Mouse (Mus musculus) gastrocnemius, postnatal 25 days (tissue): ENCODE data around the gene Ubtf. TPM values are rescaled to one million over a fixed set of nuclear protein-coding genes. Genes with fewer than 3 reads are reported as not detected.

Source experiments
- DNase-seq: peaks from one replicate; pipeline ENCODE4 v3.0.0; 2022
- total RNA-seq, 2 experiments: library from RNA; stranded (reverse); gene quantifications; 1 replicate in 1 of 2; 2 replicates in 1 of 2; pipeline ENCODE4 v1.2.3; 2021

Gene Ubtf
- total RNA-seq, 2 experiments from 2014 or later: 36.6 to 37.8 TPM

DNA sequence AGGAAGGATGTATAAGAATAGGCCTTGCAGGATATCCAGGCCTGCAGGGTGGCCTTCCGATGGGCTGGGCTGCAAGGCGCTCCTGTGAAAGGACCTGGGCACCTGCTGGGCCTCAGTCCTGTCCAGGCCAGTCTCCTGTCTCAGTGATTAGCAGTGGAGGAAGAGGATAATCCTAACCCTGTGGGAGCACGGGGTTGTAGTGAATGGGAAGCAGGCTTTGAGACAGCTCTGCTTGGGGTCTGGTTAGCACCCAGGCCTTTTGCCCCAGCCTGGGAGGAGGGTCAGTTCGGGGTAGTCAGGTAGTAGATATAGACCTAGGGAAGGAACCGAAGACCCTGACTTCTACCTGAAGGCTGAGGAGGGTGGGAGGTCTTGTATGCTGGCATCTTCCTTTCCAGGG lies 28.1 kb upstream of the Ubtf start:
- DNase-seq: no peak

DNA sequence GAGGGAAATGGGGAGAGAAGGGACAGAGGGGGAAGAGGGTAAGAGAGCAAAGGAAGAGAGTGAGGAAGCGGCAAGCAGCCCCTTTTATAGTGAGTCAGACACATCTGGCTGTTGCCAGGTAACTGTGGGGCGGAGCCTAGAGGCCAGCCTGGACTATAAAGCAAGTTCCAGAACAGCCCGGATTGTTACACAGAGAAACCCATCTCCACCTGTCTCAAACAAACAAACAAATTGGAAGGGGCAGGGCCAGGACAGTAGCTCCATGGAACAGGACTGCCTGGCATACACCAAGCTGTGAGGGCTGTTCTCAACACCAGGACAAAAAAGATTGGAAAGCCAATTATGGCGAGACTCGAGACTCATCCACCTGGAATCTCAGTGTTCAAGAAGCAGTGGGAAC lies 27.4 kb upstream of the Ubtf start:
- DNase-seq: no peak

DNA sequence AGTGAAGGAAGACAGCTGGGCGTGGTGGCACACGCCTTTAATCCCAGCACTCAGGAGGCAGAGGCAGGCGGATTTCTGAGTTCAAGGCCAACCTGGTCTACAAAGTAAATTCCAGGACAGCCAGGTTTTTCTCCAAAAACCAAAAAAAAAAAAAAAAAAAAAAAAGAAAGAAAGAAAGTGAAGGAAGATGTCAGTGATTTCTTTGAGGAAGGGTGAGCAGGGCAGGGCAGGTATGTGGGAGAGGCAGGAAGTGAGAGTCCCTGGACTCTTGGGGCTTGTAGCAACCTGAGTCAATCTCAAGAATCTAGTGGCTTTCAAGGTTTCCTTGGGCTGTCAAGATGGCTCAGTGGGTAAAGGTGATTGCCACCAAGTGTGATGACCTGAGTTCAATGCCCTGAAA lies 24.9 kb upstream of the Ubtf start:
- DNase-seq: no peak

DNA sequence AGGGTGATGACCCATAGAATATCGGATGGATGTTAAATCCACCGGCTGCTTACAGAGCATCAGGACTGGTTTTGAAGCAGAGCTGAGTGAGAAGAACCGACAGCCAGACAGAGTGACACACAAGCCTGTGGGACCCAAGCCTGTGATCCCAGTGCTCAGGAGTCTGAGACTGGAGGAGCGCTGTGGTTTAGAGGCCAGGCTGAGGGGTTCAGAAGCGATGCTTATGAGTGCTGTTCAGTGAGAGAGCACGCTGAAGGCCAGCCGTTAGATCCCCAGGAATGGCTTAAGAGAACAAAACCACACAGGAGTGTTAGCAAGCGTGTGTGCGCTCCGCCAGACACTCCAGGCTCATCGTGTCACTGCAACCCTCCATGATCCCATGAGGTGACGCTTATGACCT lies 23.2 kb upstream of the Ubtf start:
- no peak for DNase-seq

DNA sequence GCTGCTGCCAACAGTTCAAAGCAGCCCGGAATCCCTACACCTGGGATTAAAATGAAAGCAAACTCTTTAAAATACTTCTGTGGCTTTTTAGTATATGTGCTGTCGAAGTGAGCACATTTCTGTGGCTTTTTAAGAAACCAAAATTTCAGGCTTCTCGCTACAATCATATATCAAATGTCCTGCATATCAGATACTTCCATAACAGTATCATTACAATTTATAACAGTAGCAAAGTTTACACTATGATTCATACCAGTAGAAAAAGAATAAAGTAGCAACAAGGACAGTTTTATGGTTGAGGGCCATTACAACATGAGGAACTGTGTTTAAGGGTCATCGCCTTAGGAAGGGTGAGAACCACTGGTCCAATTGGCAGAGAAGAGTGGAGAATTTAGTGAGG lies 21.6 kb upstream of the Ubtf start:
- DNase-seq: no peak

DNA sequence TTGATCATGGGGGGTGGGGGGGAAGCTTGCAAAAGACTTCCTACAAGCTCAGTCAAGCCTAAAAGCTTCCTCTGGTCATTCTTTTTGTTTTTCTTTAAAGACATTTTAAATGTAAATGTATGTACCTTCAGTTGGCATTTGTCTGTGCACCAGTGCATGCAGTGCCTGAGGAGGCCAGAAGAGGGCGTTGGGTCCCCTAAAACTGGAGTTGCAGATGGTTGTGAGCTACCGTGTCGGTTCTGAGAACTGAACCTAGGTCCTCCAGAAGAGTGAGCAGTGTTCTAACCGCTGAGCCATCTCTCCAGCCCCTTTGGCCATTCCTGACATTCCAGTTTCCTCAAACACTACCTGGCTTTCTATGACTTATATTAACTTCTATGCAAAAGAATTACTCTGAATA lies 20.1 kb upstream of the Ubtf start:
- no peak for DNase-seq

DNA sequence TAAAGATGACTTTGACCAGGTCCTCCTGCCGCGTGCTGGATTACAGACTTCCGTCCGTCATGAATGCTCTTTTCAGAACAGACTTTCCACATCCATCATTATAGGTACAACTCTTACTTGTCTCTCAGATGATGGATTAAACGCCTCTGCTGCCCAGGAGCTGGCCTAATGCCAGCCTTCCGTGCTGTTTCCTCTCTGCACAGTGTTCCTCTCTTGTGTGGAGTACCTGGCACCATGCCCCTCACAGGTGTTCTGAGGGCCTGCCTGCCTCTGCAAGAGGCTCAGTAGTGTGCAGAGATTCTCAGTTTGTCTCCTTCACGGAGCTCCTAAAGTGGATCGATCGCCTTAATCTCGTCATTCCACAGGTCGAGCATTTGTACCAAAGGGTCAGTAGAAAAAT lies 19.7 kb upstream of the Ubtf start:
- no peak for DNase-seq

DNA sequence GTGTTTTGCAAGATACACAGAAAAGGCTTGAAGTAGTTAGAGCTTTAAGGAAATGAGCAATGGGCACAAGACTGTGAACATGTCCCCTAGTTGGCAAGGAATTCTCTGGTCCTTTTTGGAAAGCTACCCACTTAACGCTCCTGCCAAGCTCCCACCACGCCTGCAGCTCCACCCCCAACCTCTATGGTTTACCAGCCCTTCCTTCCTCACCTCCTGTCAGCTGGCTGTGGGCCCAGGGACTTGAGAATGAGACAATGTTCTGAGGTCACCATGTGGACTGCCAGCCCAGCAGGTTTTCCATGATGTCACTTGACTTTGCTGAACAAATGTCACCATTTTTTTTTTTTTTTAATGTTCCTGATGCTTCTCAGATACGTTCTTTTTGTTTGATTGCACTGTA lies 19.0 kb upstream of the Ubtf start:
- peak; percentile 55 for DNase-seq

DNA sequence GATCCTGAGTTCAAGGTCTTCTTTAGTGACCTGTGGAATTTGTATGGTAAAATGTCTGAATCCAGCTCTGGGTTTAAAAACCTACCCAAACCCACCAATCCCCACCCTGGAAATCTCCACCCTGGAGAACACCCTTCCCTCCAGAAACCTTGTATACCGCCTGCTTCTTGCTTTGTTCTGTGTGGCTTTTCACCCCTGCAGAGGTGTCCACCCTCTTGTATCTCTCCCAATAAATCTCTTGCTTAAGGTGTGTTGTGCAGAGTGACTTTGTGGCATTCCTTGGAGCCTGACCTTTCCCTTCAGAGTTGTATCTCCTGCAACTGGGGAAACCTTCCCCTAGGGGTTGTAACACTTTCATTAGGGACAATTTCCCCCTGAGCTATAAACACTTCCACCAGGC lies 18.4 kb upstream of the Ubtf start:
- no peak for DNase-seq

DNA sequence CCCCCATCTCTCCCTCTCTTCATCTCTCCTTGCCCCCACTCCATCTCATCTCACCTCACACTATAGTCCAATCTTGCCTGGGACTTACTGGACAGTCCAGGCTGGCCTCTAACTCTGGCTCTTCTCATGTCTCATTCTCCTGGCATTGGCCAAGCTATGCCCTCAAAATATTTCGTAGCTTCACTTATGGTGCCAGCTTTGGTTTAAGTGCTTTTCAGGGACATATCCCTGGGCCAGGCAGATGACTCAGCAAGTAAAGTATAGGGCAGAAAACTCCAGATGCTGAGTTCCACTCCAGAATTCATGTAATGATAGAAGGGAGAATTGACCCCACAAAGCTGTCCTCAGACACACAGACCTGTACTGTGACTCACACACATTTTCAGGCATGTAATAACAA lies 16.6 kb upstream of the Ubtf start:
- no peak for DNase-seq

DNA sequence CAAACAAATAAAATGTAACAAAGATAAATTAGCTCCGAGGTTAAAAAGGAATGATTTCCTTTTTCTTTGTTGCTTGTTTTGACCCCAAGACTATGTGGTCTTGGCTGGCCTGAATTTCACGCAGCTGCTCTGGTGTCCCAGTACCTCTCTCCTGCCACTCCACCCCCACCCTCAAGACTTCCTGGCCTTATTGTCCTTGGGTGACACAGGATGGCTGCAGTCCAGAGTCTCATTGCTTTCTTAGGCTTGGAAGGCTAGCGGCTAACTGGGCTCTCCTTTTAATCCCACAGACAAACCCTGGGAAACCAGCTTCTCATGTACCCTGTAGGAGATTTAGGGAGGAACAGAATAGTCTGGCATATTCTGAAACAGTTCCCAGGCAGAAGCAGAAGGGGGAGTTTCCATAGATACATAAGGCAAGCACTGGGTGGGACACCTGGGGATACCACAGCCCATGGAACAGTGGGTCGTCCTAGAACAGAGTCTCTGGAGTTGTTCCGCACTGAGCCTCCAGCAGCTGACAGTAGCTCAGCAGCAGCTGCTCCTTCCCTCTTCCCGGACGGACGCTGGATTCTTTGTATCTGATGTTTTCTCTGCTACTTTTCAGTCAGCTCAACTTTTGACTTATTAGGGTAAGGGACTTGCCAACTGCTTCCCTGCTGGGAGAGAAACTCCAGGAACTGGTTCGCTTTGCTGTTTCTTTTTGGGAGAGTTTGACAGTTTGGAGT lies 15.6 kb upstream of the Ubtf start:
- DNase-seq: peak; percentile 35

DNA sequence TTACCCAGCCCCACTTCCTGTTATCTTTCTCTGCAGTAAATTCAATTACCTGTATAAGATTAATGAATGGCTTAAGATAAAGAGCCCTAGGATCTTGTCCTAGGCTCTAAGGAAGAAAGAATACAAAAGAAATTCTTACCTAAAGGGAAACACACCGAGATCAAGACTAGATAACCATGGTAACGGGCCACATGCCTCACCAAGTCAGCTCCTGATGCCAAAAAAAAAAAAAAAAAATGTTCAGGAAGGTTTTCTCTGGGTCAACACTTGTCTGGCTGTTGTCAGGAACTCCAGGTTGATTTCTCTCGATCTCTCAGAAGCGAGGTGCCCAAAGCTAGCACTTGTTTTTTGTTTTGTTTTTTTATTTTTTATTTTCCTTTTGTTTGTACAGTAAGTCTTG lies 14.5 kb upstream of the Ubtf start:
- DNase-seq: no peak

DNA sequence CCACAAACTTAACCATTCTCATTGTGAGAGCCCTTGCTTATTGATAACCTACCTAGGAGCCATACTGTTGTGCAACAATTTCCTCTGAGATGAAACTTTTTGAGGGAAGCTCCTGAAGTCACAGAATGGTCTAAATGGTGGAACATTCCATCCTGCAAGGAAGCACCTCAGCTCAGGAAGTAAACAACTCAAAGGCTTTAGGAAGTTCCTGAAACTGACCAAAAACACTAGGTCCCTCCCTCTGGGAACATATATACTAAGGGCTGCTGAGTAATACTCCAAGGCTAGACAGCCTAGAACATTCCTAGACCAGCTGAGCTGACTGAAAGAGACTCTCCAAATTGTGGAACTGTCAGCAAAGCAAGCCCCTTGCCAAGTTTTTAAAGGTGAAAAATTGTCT lies 13.5 kb upstream of the Ubtf start:
- DNase-seq: no peak

DNA sequence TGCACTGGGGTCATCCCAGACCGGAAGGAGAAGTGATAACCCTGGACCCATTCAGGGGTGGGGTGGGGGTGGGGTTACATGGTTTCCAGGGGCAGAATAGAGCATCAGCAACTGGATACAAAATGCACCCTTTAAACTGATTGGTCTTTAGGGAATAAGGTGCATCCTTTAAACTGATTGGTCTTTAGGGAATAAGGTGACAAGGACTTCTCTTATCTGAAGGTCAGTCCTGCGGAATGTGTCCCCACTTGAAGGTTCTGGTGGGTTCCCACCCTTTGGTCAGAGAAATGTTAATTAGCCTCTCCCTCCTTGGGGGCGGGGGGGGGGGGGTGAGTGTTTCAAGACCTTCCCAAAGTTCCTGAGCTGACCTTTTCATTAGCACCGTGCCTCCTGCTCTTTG lies 12.3 kb upstream of the Ubtf start:
- no peak for DNase-seq

DNA sequence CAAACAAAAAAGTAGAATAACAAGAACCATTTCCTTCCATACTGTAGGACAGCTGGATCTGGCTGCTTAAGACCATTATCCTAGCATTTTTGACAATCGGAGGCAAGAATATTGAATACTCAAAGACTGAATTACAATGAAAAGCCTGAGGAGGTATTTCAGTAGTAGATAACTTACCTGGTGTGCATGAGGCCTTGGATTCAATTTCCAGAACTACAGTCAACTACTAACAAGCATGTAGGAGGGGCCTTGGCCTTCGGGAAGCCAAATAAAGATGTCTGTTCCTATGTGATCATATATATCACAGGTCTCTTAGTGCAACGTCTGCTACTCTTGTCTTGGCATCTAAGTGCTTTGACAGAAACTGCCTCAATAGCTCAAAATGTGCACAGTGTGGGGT lies 10.5 kb upstream of the Ubtf start:
- DNase-seq: no peak

DNA sequence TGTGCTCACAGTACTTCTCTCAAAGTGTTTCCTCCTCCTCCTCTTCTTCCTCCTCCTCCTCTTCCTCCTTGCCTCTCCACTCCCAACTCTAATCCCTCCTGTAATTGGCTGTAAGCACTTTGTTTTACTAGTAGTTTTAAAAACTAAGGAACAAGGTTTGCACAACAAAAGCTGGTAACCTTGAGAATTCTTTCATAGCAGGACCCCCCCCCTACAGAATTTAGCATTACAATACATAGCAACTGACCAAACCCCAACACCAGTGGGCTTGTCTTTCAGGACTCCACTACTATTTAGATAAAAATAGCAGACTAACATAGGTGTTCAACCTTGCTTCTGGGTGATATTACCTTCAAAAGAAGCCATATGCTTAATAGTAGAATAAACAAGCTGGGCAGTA lies 10.0 kb upstream of the Ubtf start:
- DNase-seq: no peak

DNA sequence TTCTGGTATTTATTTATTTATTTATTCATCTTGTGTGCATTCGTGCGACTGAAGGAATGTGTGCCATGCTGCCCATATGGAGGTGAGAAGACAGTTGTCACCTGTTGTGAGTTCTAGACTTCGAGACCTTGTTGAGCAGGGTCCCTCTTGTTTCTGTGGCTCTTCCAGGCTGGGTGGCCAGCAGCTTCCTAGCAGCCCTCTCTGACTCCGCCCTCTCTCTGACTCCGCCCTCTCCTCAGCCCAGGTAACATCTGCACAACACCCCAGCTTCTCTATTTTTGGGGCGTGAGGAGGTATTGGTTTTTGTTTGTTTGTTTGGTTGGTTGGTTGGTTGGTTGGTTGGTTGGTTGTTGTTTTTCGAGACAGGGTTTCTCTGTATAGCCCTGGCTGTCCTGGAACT lies 8.3 kb upstream of the Ubtf start:
- DNase-seq: no peak

DNA sequence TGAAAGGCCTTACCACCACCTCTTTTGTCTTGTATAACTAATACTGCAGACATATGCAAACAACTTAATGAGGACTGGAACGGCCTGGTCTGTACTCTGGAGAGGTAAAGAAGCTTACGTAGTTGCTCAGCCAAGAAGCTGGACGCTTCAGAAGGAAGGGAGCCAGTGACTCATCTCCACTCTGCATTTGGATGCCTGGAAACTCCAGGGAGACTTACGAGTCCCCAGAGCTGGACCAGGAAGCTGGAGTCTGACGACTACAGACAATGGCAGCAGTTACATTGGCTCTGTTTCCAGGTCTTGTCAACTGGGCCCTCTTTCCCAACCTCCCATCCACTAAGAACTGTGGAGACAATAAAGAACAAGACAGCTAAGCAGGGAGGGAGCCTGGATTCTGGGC lies 7.7 kb upstream of the Ubtf start:
- DNase-seq: no peak

DNA sequence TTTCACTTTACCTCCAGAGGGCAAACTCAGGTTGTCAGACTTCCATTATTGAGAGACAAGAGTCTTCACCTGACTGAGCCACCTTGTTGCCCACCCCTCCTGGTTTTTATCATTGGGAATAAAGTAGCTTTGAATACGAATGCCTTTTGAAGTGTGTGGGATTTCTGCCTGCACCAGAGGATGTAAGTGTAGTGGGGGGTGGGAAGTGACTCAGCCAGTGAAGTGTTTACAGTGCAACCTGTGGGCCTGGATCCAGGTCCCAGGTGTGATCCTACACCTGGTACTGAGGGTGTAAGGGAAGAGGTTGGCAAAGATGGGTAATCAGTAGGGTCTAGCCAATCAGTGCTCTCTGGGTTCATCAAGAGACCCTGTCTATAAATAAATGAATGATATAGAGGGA lies 4.0 kb upstream of the Ubtf start:
- DNase-seq: no peak

DNA sequence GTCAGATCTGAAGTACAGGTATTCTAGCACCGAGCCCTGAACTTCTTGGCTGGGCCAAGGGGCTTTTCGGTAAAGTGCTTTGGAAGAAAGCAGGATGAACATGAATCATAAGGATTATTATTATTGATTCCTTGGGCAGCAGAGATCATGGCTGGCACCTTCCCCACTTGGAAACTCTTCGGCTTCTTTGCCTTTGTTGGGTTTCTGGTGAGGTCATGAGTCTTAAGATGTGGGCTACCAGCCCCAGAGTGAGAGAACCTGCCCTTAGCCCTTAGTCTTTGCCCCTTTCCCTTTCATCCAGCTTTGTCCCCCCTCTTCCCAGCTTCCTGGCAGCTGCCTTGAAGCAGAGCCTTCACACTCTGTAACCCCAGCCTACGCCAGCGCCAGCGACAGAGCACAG lies 2.4 kb upstream of the Ubtf start:
- no peak for DNase-seq

DNA sequence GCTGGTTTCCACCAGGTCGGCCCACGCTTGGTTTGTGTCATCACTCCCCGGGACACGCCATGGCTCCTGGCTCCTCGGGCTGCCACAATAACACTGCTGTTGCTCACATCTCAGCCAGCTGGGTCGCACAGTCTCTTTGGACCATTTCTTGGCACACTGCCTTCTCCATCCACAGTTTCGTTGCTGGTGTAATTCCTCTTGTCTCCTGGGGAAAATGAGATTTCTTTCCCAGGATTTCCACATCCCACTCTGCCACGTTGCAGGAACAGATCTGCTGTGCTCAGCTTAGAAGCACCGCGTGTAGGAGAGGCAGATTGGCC lies 1.1 kb upstream of the Ubtf start:
- DNase-seq: peak; percentile 83

DNA sequence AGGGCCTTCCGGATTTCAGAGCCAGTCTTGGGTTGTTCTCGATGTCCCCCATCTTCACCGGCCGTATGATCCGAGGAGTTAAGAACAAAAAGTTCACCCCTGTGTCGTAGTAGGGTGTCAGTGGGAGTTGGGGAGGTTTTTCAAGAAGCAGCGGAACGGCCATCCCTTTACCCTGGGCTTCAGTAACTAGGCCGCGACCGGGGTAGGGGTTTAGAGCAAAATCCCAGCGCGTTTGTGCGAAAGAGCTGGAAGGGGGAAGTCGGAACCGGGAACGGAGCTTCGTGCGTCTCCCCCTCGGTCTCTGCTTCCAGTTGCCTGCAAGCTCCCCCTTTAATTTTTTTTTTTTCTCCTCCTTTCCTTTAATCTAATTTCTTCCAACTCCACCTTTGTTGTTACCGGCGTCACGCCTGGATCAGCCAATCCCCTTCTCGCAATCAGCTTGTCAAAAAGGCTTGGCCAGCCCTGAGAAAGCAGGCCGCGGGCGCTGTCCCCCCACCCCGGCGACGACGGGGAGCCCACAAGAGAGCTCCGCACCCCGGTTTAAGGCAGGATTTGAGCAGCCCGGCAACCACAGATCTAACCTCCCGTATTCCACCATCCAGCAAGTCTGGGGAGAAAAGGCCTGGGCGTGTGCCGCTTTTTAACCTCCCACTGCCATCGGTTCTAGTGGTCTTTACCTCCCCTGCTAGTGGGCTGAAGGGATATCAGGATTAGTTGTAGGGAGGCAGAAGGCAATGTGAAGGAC lies 571 bp upstream of the Ubtf start:
- DNase-seq: peak; percentile 85

DNA sequence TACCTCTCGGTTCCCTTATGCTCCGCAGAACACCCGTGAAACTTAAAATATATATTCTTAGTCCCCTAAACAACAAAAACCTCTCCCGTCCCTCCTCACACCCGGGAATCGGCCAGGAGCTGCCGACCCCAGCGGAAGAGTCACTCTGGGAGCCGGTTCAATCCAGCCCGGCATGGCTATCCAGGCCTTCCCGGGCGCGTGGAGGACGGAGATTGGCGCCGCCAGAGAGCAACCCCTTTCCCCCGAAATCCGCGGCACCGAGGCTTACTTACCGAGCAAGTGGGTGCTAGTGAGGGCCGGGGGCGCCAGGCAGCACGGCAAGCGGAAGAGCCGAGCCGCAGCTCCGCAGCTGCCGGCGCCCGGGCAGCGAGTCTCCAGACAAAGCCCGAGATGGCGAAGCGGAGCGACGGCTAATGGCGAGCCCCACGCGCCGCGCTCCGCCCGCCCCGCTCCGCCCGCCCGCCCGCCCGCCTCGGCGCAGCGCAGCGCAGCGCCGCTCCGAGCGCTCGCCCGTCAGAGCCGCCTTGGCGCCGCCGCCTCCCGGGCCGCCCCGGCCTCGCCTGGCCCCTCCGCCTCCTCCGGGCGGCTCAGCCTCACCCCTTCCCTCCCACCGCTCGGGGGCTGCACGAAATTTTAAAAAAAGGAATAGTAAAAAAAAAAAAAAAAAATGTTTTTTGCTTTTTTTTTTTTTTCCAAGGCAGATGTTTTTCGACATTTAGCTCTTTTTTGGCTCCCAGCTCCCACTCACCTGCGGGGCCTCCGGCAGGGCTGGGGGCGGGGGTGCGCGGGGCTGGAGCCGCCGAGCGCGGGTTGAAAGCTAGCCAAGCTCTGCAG lies 749 bp downstream of the Ubtf start:
- peak; percentile 67 for DNase-seq
